Mouse (Mus musculus): ENCODE measurements around the gene Tmed8. TPM values are rescaled to one million over a fixed set of nuclear protein-coding genes. Genes with fewer than 3 reads are reported as not detected.
"Not testable (repeated sequence)": the region's sequence is repeated elsewhere in the genome, so short reads cannot be mapped to it uniquely, and the experiment has no call there.

Tmed8 gene
- polyA plus RNA-seq, 1 experiment = 7.4 TPM

GRCm38 (mm10) chr12:87175194-87175946 lies 24.9 kb downstream of the Tmed8 start:
- Histone ChIP-seq H3K27me3 (ENCODE audit: control insufficient read depth, insufficient read depth, low read length) (no peaks in the 10 kb centered on the region), H3K36me3 (ENCODE audit: control insufficient read depth, insufficient read depth, low read length) (peaks cover 29% of the 10 kb centered on the region), H3K4me3 (ENCODE audit: extremely low read depth, insufficient read depth, insufficient read length) (no peak overlapping the region), H3K27ac (ENCODE audit: insufficient read depth, low read length) (no peak overlapping the region), H3K4me1 (ENCODE audit: control insufficient read depth, insufficient read depth, insufficient read length) (no peaks in the 10 kb centered on the region)
- 65% methylated on average over 4 of the region's 4 CpGs for WGBS
- TF ChIP-seq POLR2A (IDR thresholded peaks at IDR 0.05; ENCODE audit: low read depth, low read length) = no peak
- no peak for TF ChIP-seq CTCF (IDR thresholded peaks at IDR 0.05; ENCODE audit: extremely low read depth, insufficient read depth, insufficient read length, insufficient replicate concordance)
- no peak for DNase-seq (ENCODE audit: low read depth in 1 of 2, low spot score in 2 of 2)

GRCm38 (mm10) chr12:87160815-87161214 lies 39.4 kb downstream of the Tmed8 start:
- Histone ChIP-seq H3K27ac (ENCODE audit: insufficient read depth, low read length) (no peak overlapping the region), H3K4me1 (ENCODE audit: control insufficient read depth, insufficient read depth, insufficient read length) (no peaks in the 10 kb centered on the region), H3K4me3 (ENCODE audit: extremely low read depth, insufficient read depth, insufficient read length) (no peak overlapping the region), H3K36me3 (ENCODE audit: control insufficient read depth, insufficient read depth, low read length) (no peaks in the 10 kb centered on the region), H3K27me3 (ENCODE audit: control insufficient read depth, insufficient read depth, low read length) (no peaks in the 10 kb centered on the region)
- DNase-seq (ENCODE audit: low read depth in 1 of 2, low spot score in 2 of 2) = no peak
- 68% methylated on average over 5 of the region's 5 CpGs for WGBS
- TF ChIP-seq CTCF (IDR thresholded peaks at IDR 0.05; ENCODE audit: extremely low read depth, insufficient read depth, insufficient read length, insufficient replicate concordance) (no peak), POLR2A (IDR thresholded peaks at IDR 0.05; ENCODE audit: low read depth, low read length) (no peak)

GRCm38 (mm10) chr12:87160310-87160709 lies 39.9 kb downstream of the Tmed8 start:
- 81% methylated on average over 1 of the region's 1 CpGs for WGBS
- no peaks in the 10 kb centered on the region for H3K36me3 ChIP-seq (ENCODE audit: control insufficient read depth, insufficient read depth, low read length)

GRCm38 (mm10) chr12:87158099-87158498 lies 42.2 kb downstream of the Tmed8 start:
- TF ChIP-seq POLR2A (IDR thresholded peaks at IDR 0.05; ENCODE audit: low read depth, low read length) (no peak), CTCF (IDR thresholded peaks at IDR 0.05; ENCODE audit: extremely low read depth, insufficient read depth, insufficient read length, insufficient replicate concordance) (no peak)
- Histone ChIP-seq H3K4me1 (ENCODE audit: control insufficient read depth, insufficient read depth, insufficient read length) (no peaks in the 10 kb centered on the region), H3K27me3 (ENCODE audit: control insufficient read depth, insufficient read depth, low read length) (no peaks in the 10 kb centered on the region), H3K36me3 (ENCODE audit: control insufficient read depth, insufficient read depth, low read length) (no peaks in the 10 kb centered on the region), H3K4me3 (ENCODE audit: extremely low read depth, insufficient read depth, insufficient read length) (no peak overlapping the region), H3K27ac (ENCODE audit: insufficient read depth, low read length) (no peak overlapping the region)
- DNase-seq (ENCODE audit: low read depth in 1 of 2, low spot score in 2 of 2) = no peak
- WGBS = 88% methylated on average over 7 of the region's 7 CpGs

More at GRCm38 (mm10) chr12:87160310-87160709, 39.9 kb downstream of the Tmed8 start:
- TF ChIP-seq POLR2A (IDR thresholded peaks at IDR 0.05; ENCODE audit: low read depth, low read length) (no peak), CTCF (IDR thresholded peaks at IDR 0.05; ENCODE audit: extremely low read depth, insufficient read depth, insufficient read length, insufficient replicate concordance) (no peak)
- H3K4me1 ChIP-seq (ENCODE audit: control insufficient read depth, insufficient read depth, insufficient read length) = no peaks in the 10 kb centered on the region
- no peaks in the 10 kb centered on the region for H3K27me3 ChIP-seq (ENCODE audit: control insufficient read depth, insufficient read depth, low read length)
- H3K4me3 ChIP-seq (ENCODE audit: extremely low read depth, insufficient read depth, insufficient read length) = no peak overlapping the region
- H3K27ac ChIP-seq (ENCODE audit: insufficient read depth, low read length) = no peak overlapping the region
- DNase-seq (ENCODE audit: low read depth in 1 of 2, low spot score in 2 of 2) = no peak

- TF ChIP-seq POLR2A (IDR thresholded peaks at IDR 0.05; ENCODE audit: low read depth, low read length) (no peak), CTCF (IDR thresholded peaks at IDR 0.05; ENCODE audit: extremely low read depth, insufficient read depth, insufficient read length, insufficient replicate concordance) (no peak)
- DNase-seq (ENCODE audit: low read depth in 1 of 2, low spot score in 2 of 2) = no peak
- H3K27ac ChIP-seq (ENCODE audit: insufficient read depth, low read length) = no peak overlapping the region
- H3K27me3 ChIP-seq (ENCODE audit: control insufficient read depth, insufficient read depth, low read length) = no peaks in the 10 kb centered on the region
- 70% methylated on average over 4 of the region's 4 CpGs for WGBS
- H3K4me3 ChIP-seq (ENCODE audit: extremely low read depth, insufficient read depth, insufficient read length) = no peak overlapping the region
- no peaks in the 10 kb centered on the region for H3K4me1 ChIP-seq (ENCODE audit: control insufficient read depth, insufficient read depth, insufficient read length)
- no peaks in the 10 kb centered on the region for H3K36me3 ChIP-seq (ENCODE audit: control insufficient read depth, insufficient read depth, low read length)
These were observed 42.9 kb downstream of the Tmed8 start for GRCm38 (mm10) chr12:87157361-87157760.

- 94% methylated on average over 4 of the region's 4 CpGs for WGBS
- H3K27ac ChIP-seq (ENCODE audit: insufficient read depth, low read length); DNase-seq (ENCODE audit: low read depth in 1 of 2, low spot score in 2 of 2); H3K36me3 ChIP-seq (ENCODE audit: control insufficient read depth, insufficient read depth, low read length); H3K4me1 ChIP-seq (ENCODE audit: control insufficient read depth, insufficient read depth, insufficient read length); H3K4me3 ChIP-seq (ENCODE audit: extremely low read depth, insufficient read depth, insufficient read length); H3K27me3 ChIP-seq (ENCODE audit: control insufficient read depth, insufficient read depth, low read length): not testable (repeated sequence)
These were observed 45.8 kb downstream of the Tmed8 start for GRCm38 (mm10) chr12:87154448-87154847.

GRCm38 (mm10) chr12:87149471-87149870 lies 50.8 kb downstream of the Tmed8 start:
- no peaks in the 10 kb centered on the region for H3K36me3 ChIP-seq (ENCODE audit: control insufficient read depth, insufficient read depth, low read length)
- DNase-seq (ENCODE audit: low read depth in 1 of 2, low spot score in 2 of 2) = no peak
- TF ChIP-seq POLR2A (IDR thresholded peaks at IDR 0.05; ENCODE audit: low read depth, low read length) (no peak), CTCF (IDR thresholded peaks at IDR 0.05; ENCODE audit: extremely low read depth, insufficient read depth, insufficient read length, insufficient replicate concordance) (no peak)
- H3K27ac ChIP-seq (ENCODE audit: insufficient read depth, low read length) = no peak overlapping the region
- H3K27me3 ChIP-seq (ENCODE audit: control insufficient read depth, insufficient read depth, low read length) = no peaks in the 10 kb centered on the region
- H3K4me3 ChIP-seq (ENCODE audit: extremely low read depth, insufficient read depth, insufficient read length) = no peak overlapping the region
- no peaks in the 10 kb centered on the region; the same call in 1 of the 2 replicates for H3K4me1 ChIP-seq (ENCODE audit: control insufficient read depth, insufficient read depth, insufficient read length)
- 93% methylated on average over 5 of the region's 5 CpGs for WGBS

Measured in spleen, adult 2 months (tissue).